14 mouse cellular contexts compared by ENCODE assay signal in the genomic region with DNA sequence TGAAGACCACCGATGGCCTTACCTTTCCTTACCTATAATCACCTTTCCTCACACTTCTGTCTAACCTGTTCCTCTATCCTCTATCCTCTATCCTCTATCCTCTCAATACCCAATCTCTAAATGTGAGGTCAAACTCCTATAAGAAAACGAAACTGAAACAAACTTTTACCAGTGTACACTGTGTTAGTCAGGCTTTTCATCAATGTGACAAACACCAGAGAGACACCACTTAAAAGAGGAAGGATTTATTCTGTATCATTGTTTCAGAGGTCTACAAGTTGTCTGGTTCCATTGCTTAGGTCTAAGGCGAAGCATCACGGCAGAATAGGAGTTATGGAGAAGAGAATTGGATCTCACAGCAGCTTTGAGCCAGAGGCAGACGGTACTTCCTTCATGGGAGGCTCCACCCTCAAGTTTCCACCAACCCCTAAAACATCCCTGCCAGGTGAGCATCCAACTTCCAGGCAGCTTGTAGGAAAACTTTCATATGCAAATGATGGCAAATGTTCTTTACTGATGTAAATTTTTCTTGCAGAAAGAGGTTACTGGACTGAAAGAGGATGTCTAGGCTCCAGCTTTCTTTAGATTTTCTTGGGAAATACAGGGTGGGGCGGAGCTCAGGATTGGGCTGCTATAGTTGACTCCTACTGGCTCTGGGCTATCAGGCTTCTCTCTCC. TPM values are rescaled to one million over a fixed set of nuclear protein-coding genes. Genes with fewer than 3 reads are reported as not detected.
DNase-seq lines count a peak whose midpoint lies in the region; ATAC-seq and TF ChIP-seq lines count a peak whose summit lies in the region.
"Had no signal": no experiment of that assay in that cellular context is flagged by ENCODE, and none has a peak within 500 bp of the region (broad histone marks: within the 10 kb centered on the region; RNA-seq: fewer than 3 reads in every experiment).

No protein-coding gene starts in this region.

- no peaks in the 10 kb centered on the region for H3K79me2 ChIP-seq in myocyte (ENCODE audit: control insufficient read depth, insufficient read depth)

- no peaks in the 10 kb centered on the region; a peak in 1 of 4 replicates for H3K4me1 ChIP-seq in ES-E14 (ENCODE audit: control insufficient read depth in 2 of 2, insufficient read depth in 2 of 2, low read length in 2 of 2, poor library complexity in 1 of 2)
- H3K4me1 ChIP-seq in cerebellum, adult 2 months (ENCODE audit: control insufficient read depth, insufficient read depth, low read length) = no peaks in the 10 kb centered on the region
- H3K4me1 ChIP-seq: embryonic facial prominence, embryonic 15.5 days; forebrain, embryonic 13.5 days; liver, embryonic 15.5 days; megakaryocyte, embryonic 14.5 days had no signal

- no peak for TF ChIP-seq POLR2A in myocyte (IDR thresholded peaks at IDR 0.05; ENCODE audit: insufficient read length, low read depth)
- TF ChIP-seq POLR2A in cerebellum, adult 2 months (IDR thresholded peaks at IDR 0.05; ENCODE audit: borderline replicate concordance, insufficient read depth, low read length) = no peak

- TF ChIP-seq CTCF in cerebellum, adult 2 months (IDR thresholded peaks at IDR 0.05; ENCODE audit: borderline replicate concordance, insufficient read depth, low read depth, low read length) = no peak

- peak overlapping the region; percentile 63 for H3K4me2 ChIP-seq in myocyte (ENCODE audit: low read depth)
- H3K4me2 ChIP-seq: embryonic facial prominence, embryonic 15.5 days; forebrain, embryonic 13.5 days; liver, embryonic 15.5 days had no signal

- no peaks in the 10 kb centered on the region for H3K9me3 ChIP-seq in ES-E14 (ENCODE audit: control insufficient read depth, insufficient read depth, low read depth, low read length)
- H3K9me3 ChIP-seq: embryonic facial prominence, embryonic 15.5 days; forebrain, embryonic 13.5 days; liver, embryonic 15.5 days had no signal

- 81% methylated on average over 6 of the region's 6 CpGs for WGBS in cerebellum, adult 2 months

- H3K4me3 ChIP-seq in ES-E14 (ENCODE audit: insufficient read depth in 1 of 2, low read depth in 1 of 2, low read length in 2 of 2, poor library complexity in 1 of 2, severe bottlenecking in 1 of 2) (no peak overlapping the region), myocyte (no peak overlapping the region)
- H3K4me3 ChIP-seq in cerebellum, adult 2 months (replicated peaks; ENCODE audit: insufficient read depth, low read depth, low read length) = no peak overlapping the region
- H3K4me3 ChIP-seq: embryonic facial prominence, embryonic 15.5 days; forebrain, embryonic 13.5 days; liver, embryonic 15.5 days; megakaryocyte, embryonic 14.5 days had no signal

- H3K27ac ChIP-seq in ES-E14 (ENCODE audit: insufficient read depth, low read depth, low read length, poor library complexity, severe bottlenecking) = peak overlapping the region; percentile 31; the same call in 1 of the 2 replicates
- H3K27ac ChIP-seq in cerebellum, adult 2 months (ENCODE audit: insufficient read depth, low read length) = no peak overlapping the region
- H3K27ac ChIP-seq: embryonic facial prominence, embryonic 15.5 days; forebrain, embryonic 13.5 days; liver, embryonic 15.5 days had no signal

- DNase-seq in CD4-positive helper T cell, adult 2 months (ENCODE audit: low read depth, low spot score) = peak; percentile 6
- DNase-seq in ES-E14 (ENCODE audit: low read depth, low spot score) = peak; percentile 65
- no peak for DNase-seq in layer of hippocampus, adult 9-11 months
- DNase-seq in T-cell, adult 2 months (ENCODE audit: low spot score) = no peak
- no peak for DNase-seq in cerebellum, adult 2 months
- DNase-seq: left cerebral cortex, postnatal 4 days; right cerebral cortex, postnatal 14 days; thymus, adult 18-20 months had no signal

- H3K9ac ChIP-seq in ES-E14 (ENCODE audit: insufficient read depth, low read depth, low read length, poor library complexity, severe bottlenecking) = no peak overlapping the region
- H3K9ac ChIP-seq: embryonic facial prominence, embryonic 15.5 days; forebrain, embryonic 13.5 days; liver, embryonic 15.5 days had no signal

- ATAC-seq in granulocyte monocyte progenitor cell, adult 5-6 weeks (replicated peaks; ENCODE audit: poor library complexity, severe bottlenecking) = peak; percentile 69
- ATAC-seq: forebrain, embryonic 13.5 days had no signal

- H3K27me3 ChIP-seq in myocyte (ENCODE audit: control insufficient read depth, insufficient read depth, insufficient read length) = no peaks in the 10 kb centered on the region
- H3K27me3 ChIP-seq in cerebellum, adult 2 months (ENCODE audit: control insufficient read depth, insufficient read depth, low read length) = no peaks in the 10 kb centered on the region
- H3K27me3 ChIP-seq: embryonic facial prominence, embryonic 15.5 days; forebrain, embryonic 13.5 days; liver, embryonic 15.5 days; megakaryocyte, embryonic 14.5 days had no signal

- in situ Hi-C loops in ES-E14 (cut with MboI; ENCODE audit: low sequenced_read_pairs in 2 of 2, unreplicated experiment in 2 of 2) = no loop called here

- H3K36me3 ChIP-seq in ES-E14 (ENCODE audit: control insufficient read depth, insufficient read depth, low read length, poor library complexity, severe bottlenecking) (no peaks in the 10 kb centered on the region), myocyte (ENCODE audit: control insufficient read depth, insufficient read depth) (no peaks in the 10 kb centered on the region)
- H3K36me3 ChIP-seq: embryonic facial prominence, embryonic 15.5 days; liver, embryonic 15.5 days had no signal

- no peak overlapping the region for H3ac ChIP-seq in myocyte (ENCODE audit: control insufficient read depth, insufficient read length)

TF ChIP-seq in ES-E14, 5 proteins besides CTCF, POLR2A, EP300 and RAD21:
- TF ChIP-seq MAFK (IDR thresholded peaks at IDR 0.05; ENCODE audit: insufficient read depth, low read depth, low read length) (no peak), HCFC1 (IDR thresholded peaks at IDR 0.05; ENCODE audit: borderline replicate concordance, insufficient read depth, low read length) (no peak), ZC3H11A (IDR thresholded peaks at IDR 0.05; ENCODE audit: borderline replicate concordance, low read depth, low read length) (no peak), ZNF384 (IDR thresholded peaks at IDR 0.05; ENCODE audit: low read depth, low read length) (no peak), CHD2 (IDR thresholded peaks at IDR 0.05; ENCODE audit: low read depth, low read length) (no peak)

TF ChIP-seq in myocyte, 11 proteins besides CTCF, POLR2A, EP300 and RAD21:
- TF ChIP-seq SRF (IDR thresholded peaks at IDR 0.05; ENCODE audit: control insufficient read depth, insufficient read length, low read depth) (no peak), CEBPB (IDR thresholded peaks at IDR 0.05; ENCODE audit: insufficient read depth, poor library complexity, severe bottlenecking) (no peak), E2F4 (IDR thresholded peaks at IDR 0.05; ENCODE audit: insufficient read depth) (no peak)
TF ChIP-seq in myocyte: peak in this region for 0.

RNA-seq across cellular contexts. Expression of a gene that starts 30.8 kb away (rescaled TPM):
- 0.16 and 0.22 TPM in 2 replicates for total RNA-seq in ES-E14 (2012; rRNA removed)
- total RNA-seq in granulocyte monocyte progenitor cell, adult 5-6 weeks (2014; fragmentation: Nextera tagmentation) = not detected in 2 replicates
- total RNA-seq in granulocyte monocyte progenitor cell, adult 5-6 weeks (2017) = not detected in 2 replicates
- 5.1 TPM for polyA plus RNA-seq in myocyte (2012; fragmentation: generic; extraction: Trizol)
- polyA plus RNA-seq in cerebellum, adult 2 months (2012; rRNA removed) = 0.67 and 2.7 TPM in 2 replicates

Comparison
In these comparisons a context has a peak if more than half of its experiments do, and no peak if none do; other contexts are left out.
1. DNase-seq: peak in CD4-positive helper T cell, adult 2 months (single experiment) and ES-E14 (single experiment); none in layer of hippocampus, adult 9-11 months (single experiment), T-cell, adult 2 months (single experiment) and cerebellum, adult 2 months (0 of 2).